Mouse (Mus musculus) heart, embryonic 15.5 days (tissue): ENCODE data around the gene Otop2. TPM values are rescaled to one million over a fixed set of nuclear protein-coding genes. Genes with fewer than 3 reads are reported as not detected.

Experiments
- ATAC-seq: fragments of 200-750 bp; cut with Nextera tagmentation; replicated peaks from 2 replicates; pipeline ENCODE4 v1.8.0; 2017; ENCODE audit warnings: low read depth, moderate TSS enrichment; ENCODE audit not compliant: insufficient number of reproducible peaks, insufficient read depth, low FRiP score
- H3K27ac ChIP-seq: fragments of 300-500 bp; sonication (generic); 2 replicates; pipeline ENCODE4 v1.5.1; 2015; ENCODE audit warnings: mild to moderate bottlenecking, inconsistent platforms
- H3K27me3 ChIP-seq: fragments of 300-500 bp; sonication (generic); 2 replicates; pipeline ENCODE4 v1.6.1; 2015; ENCODE audit warnings: inconsistent platforms
- H3K36me3 ChIP-seq: fragments of 300-500 bp; sonication (generic); 2 replicates; pipeline ENCODE4 v1.6.1; 2015; ENCODE audit warnings: mild to moderate bottlenecking, inconsistent platforms
- H3K4me1 ChIP-seq: fragments of 300-500 bp; sonication (generic); replicated peaks from 2 replicates; pipeline ENCODE4 v1.6.1; 2015; ENCODE audit warnings: inconsistent platforms
- H3K4me2 ChIP-seq: fragments of 300-500 bp; sonication (generic); 2 replicates; pipeline ENCODE4 v1.6.1; 2015; ENCODE audit warnings: inconsistent platforms, mild to moderate bottlenecking, moderate library complexity
- H3K4me3 ChIP-seq: fragments of 300-500 bp; sonication (generic); 2 replicates; pipeline ENCODE4 v1.5.1; 2015; ENCODE audit warnings: mild to moderate bottlenecking, inconsistent platforms
- H3K9ac ChIP-seq: fragments of 300-500 bp; sonication (generic); 2 replicates; pipeline ENCODE4 v1.6.1; 2015; ENCODE audit warnings: mild to moderate bottlenecking, inconsistent platforms
- H3K9me3 ChIP-seq: fragments of 300-500 bp; sonication (generic); replicated peaks from 2 replicates; pipeline ENCODE4 v1.6.1; 2016; ENCODE audit warnings: inconsistent platforms
- WGBS: fragments of 180-500 bp; shearing (Covaris S2); methylation state at CpG from one replicate; pipeline ENCODE4 v1.1.7; 2015; ENCODE audit warnings: mixed read lengths; 5-methylcytosine and 5-hydroxymethylcytosine counted together
- polyA plus RNA-seq: library from polyadenylated mRNA; unstranded; fragments of >200 nt; fragmentation: Nextera tagmentation; extraction: Ambion mirVana; gene quantifications from 2 replicates; pipeline ENCODE4 v1.2.1, GENCODE M21; 2015

Otop2 gene
- polyA plus RNA-seq, 1 experiment from 2014 or later, result not detected

- Histone ChIP-seq H3K27ac (no peak overlapping the region), H3K9me3 (no peaks in the 10 kb centered on the region), H3K36me3 (no peaks in the 10 kb centered on the region), H3K4me2 (no peak overlapping the region), H3K27me3 (peaks cover 89% of the 10 kb centered on the region), H3K4me1 (0 out of 2 replicates have a peak, but pooled peaks cover 2% of the 10 kb centered on the region), H3K9ac (no peak overlapping the region), H3K4me3 (no peak overlapping the region)
- 48% methylated on average over 12 of the region's 12 CpGs for WGBS
- ATAC-seq, result no peak
Measured at GRCm38 (mm10) chr11:115335223-115335622, 28.3 kb downstream of the Otop2 start.

DNA sequence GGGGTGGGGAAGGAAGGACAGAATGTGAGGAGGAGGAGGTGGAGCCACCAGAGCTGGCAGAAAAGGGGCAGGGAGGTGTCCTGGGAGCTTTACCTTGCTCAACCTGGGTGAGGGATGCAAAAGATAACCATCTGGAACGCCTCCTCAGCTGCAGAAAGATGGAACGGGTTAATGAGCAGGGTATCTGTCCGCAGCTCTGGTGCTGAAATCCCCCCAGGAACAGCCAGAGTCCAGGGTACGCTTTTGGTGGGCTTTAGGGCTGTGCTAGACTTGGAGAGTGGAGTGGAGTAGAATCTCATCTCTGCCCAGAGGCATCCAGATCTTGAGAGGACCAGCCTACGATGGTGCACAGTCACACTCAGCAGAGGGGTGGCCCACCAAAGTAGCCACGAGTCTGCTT lies 29.2 kb downstream of the Otop2 start:
- H3K4me1 ChIP-seq, result 0 out of 2 replicates have a peak, but pooled peaks cover 2% of the 10 kb centered on the region
- H3K4me2 ChIP-seq, result no peak overlapping the region
- peaks cover 87% of the 10 kb centered on the region for H3K27me3 ChIP-seq
- H3K36me3 ChIP-seq, result no peaks in the 10 kb centered on the region
- ATAC-seq, result no peak
- no peaks in the 10 kb centered on the region for H3K9me3 ChIP-seq
- no peak overlapping the region for H3K9ac ChIP-seq
- no peak overlapping the region for H3K27ac ChIP-seq
- WGBS, result 16% methylated on average over 6 of the region's 6 CpGs
- no peak overlapping the region for H3K4me3 ChIP-seq

DNA sequence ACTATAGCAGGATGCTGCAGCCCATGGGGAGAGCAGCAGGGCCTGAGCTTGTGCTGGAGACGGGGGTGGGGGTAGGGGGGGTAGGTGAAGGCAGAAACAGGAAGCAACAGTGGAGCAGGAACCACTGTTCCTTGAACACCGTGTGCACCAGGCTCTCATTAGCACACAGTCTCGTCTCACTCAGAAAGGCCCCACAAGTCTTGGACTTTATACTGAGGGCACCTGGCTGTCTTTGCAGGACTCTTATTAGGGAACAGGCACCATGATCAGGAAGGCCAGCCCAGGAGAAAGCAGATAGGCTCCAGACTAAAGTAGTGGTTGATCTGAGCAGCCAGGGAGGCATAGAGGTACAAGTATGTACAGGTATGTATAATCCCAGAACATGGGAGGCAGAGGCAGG lies 30.4 kb downstream of the Otop2 start:
- Histone ChIP-seq H3K4me3 (no peak overlapping the region), H3K4me2 (no peak overlapping the region), H3K4me1 (0 out of 2 replicates have a peak, but pooled peaks cover 2% of the 10 kb centered on the region), H3K27me3 (peaks cover 84% of the 10 kb centered on the region), H3K9me3 (no peaks in the 10 kb centered on the region), H3K9ac (no peak overlapping the region), H3K27ac (no peak overlapping the region), H3K36me3 (no peaks in the 10 kb centered on the region)
- ATAC-seq, result no peak
- 44% methylated on average over 3 of the region's 3 CpGs for WGBS

GRCm38 (mm10) chr11:115337826-115338225 lies 30.9 kb downstream of the Otop2 start:
- no peak for ATAC-seq
- Histone ChIP-seq H3K4me2 (no peak overlapping the region), H3K9me3 (no peaks in the 10 kb centered on the region), H3K27ac (no peak overlapping the region), H3K4me1 (0 out of 2 replicates have a peak, but pooled peaks cover 2% of the 10 kb centered on the region), H3K9ac (no peak overlapping the region), H3K27me3 (peaks cover 83% of the 10 kb centered on the region), H3K36me3 (no peaks in the 10 kb centered on the region), H3K4me3 (no peak overlapping the region)
- WGBS, result 70% methylated on average over 1 of the region's 1 CpGs

GRCm38 (mm10) chr11:115341246-115341645 lies 34.3 kb downstream of the Otop2 start:
- no peaks in the 10 kb centered on the region for H3K36me3 ChIP-seq
- 57% methylated on average over 2 of the region's 2 CpGs for WGBS
- peaks cover 79% of the 10 kb centered on the region for H3K27me3 ChIP-seq
- H3K4me2 ChIP-seq, result no peak overlapping the region
- ATAC-seq, result no peak
- H3K4me1 ChIP-seq, result no peaks in the 10 kb centered on the region
- no peaks in the 10 kb centered on the region for H3K9me3 ChIP-seq
- H3K4me3 ChIP-seq, result no peak overlapping the region
- no peak overlapping the region for H3K27ac ChIP-seq
- no peak overlapping the region for H3K9ac ChIP-seq

DNA sequence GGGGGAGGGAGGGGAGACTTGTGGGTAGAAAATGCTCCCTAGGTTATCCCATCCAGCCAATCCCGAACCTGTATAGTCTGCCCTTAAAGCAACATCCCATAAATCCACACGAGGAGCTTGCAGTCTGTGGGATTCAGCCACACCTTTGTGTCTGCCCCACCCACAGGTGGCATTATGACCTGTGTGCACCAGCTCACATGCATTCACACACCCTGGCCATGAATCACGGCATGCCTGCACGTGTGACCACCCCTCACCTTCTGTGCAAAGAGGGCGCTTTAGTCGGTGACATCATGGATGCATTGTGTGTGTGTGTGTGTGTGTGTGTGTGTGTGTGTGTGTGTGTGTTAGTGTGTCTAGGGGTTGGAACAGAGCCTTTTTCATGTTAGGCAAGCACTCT lies 34.9 kb downstream of the Otop2 start:
- no peak overlapping the region for H3K27ac ChIP-seq
- no peak for ATAC-seq
- no peak overlapping the region for H3K9ac ChIP-seq
- H3K36me3 ChIP-seq, result no peaks in the 10 kb centered on the region
- H3K4me3 ChIP-seq, result no peak overlapping the region
- no peak overlapping the region for H3K4me2 ChIP-seq
- H3K9me3 ChIP-seq, result no peaks in the 10 kb centered on the region
- H3K4me1 ChIP-seq, result no peaks in the 10 kb centered on the region
- WGBS, result 69% methylated on average over 6 of the region's 6 CpGs
- peaks cover 79% of the 10 kb centered on the region for H3K27me3 ChIP-seq

DNA sequence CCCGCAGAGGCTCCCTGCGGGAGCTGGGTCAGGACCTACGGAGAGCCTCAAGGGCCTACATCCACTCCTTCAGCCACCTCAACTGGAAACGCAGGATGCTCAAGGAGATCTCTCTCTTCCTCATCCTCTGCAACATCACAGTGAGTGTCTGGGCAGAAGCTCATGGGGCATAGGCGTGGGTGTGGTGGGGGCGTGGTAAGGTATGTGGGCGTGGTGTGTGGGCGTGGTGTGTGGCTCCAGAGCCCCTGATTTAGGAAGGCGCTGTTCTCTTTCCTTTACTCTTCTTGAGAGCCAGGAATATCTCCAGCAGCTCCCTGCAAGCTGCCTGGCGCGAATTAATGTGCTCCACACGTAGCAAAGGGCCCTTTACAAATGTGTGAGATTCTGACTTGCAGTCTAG lies 38.0 kb downstream of the Otop2 start:
- no peak overlapping the region for H3K4me2 ChIP-seq
- H3K27me3 ChIP-seq, result peaks cover 81% of the 10 kb centered on the region

DNA sequence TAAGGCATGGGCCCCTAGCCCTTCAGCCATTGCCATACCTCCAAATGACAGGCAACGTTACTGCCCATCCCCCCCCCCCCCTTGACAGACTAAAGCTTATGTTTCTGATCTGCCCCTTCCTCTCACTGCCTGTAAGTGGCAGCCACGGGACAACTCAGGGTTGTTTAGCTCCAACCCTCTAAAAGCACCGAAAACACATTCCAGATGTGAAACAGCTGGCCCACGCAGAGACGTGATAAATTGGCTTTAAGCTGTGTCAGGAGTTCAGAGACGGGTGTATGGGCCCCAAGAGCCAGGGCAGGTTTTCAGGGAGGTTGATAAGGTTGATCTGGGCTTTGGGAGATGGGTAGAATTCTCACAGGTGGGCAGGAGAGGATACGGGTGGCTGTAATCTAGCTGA lies 38.6 kb downstream of the Otop2 start:
- ATAC-seq, result no peak
- no peak overlapping the region for H3K9ac ChIP-seq
- no peak overlapping the region for H3K4me3 ChIP-seq
- H3K36me3 ChIP-seq, result no peaks in the 10 kb centered on the region
- WGBS, result 24% methylated on average over 7 of the region's 7 CpGs
- no peak overlapping the region for H3K27ac ChIP-seq
- peaks cover 84% of the 10 kb centered on the region for H3K27me3 ChIP-seq
- no peaks in the 10 kb centered on the region for H3K4me1 ChIP-seq
- no peaks in the 10 kb centered on the region for H3K9me3 ChIP-seq
- no peak overlapping the region for H3K4me2 ChIP-seq

More for the DNA sequence above, 38.0 kb downstream of the Otop2 start:
- Histone ChIP-seq H3K4me3 (no peak overlapping the region), H3K4me1 (no peaks in the 10 kb centered on the region), H3K36me3 (no peaks in the 10 kb centered on the region), H3K9me3 (no peaks in the 10 kb centered on the region), H3K9ac (no peak overlapping the region), H3K27ac (no peak overlapping the region)
- no peak for ATAC-seq
- WGBS, result 10% methylated on average over 12 of the region's 12 CpGs

GRCm38 (mm10) chr11:115348681-115349248 lies 41.8 kb downstream of the Otop2 start:
- WGBS, result 48% methylated on average over 17 of the region's 17 CpGs
- Histone ChIP-seq H3K4me3 (no peak overlapping the region), H3K9ac (no peak overlapping the region), H3K9me3 (no peaks in the 10 kb centered on the region), H3K27me3 (peaks cover 79% of the 10 kb centered on the region), H3K36me3 (no peaks in the 10 kb centered on the region), H3K27ac (no peak overlapping the region), H3K4me1 (no peaks in the 10 kb centered on the region), H3K4me2 (no peak overlapping the region)
- ATAC-seq, result 0 out of 2 replicates have a peak, but pooled peaks have one; percentile 2

GRCm38 (mm10) chr11:115349976-115350375 lies 43.0 kb downstream of the Otop2 start:
- peaks cover 75% of the 10 kb centered on the region for H3K27me3 ChIP-seq
- no peaks in the 10 kb centered on the region for H3K36me3 ChIP-seq
- ATAC-seq, result no peak
- H3K9me3 ChIP-seq, result no peaks in the 10 kb centered on the region
- no peak overlapping the region for H3K4me3 ChIP-seq
- H3K9ac ChIP-seq, result no peak overlapping the region
- no peak overlapping the region for H3K4me2 ChIP-seq
- no peaks in the 10 kb centered on the region for H3K4me1 ChIP-seq
- WGBS, result 43% methylated on average over 4 of the region's 4 CpGs
- no peak overlapping the region for H3K27ac ChIP-seq

DNA sequence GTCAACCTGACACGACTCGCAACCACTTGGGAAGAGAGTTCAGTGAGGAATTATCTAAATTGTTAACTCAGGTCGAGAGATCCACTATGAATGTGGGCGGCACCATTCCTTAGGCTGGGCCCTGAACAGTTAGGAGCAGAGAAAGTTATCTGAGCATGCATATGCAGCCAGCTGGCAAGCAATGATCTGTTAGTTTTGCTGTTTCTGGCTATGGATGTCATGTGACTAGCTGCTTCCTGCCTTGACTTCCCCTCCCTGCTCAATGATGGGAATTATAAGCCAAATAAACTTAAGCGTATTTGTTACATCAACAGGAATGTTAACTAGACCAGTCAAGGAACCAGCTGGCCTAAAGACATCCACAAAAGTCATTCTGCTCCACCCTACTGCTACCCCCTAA lies 46.4 kb downstream of the Otop2 start:
- 85% methylated on average over 5 of the region's 5 CpGs for WGBS
- H3K27me3 ChIP-seq, result peaks cover 70% of the 10 kb centered on the region

DNA sequence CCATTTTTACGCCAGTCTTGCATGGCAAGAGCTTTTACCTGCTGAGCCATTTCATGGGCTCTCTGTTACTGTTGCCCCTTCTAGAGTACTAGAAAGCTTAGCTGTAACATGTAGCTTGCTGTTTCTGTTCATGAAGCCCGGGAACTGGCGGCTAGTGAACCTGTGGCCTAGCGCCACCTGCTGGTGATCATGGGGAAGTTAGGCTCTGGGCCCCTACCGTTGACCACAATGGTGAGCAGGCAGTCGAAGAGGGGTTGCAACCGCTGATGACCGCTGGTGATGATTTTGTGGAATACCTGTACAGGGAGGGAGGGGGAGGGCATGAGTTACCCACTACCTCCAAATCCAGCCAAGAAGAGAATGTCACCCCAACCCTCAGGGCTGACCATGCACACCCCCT lies 47.2 kb downstream of the Otop2 start:
- H3K9me3 ChIP-seq, result no peaks in the 10 kb centered on the region
- H3K27me3 ChIP-seq, result peaks cover 63% of the 10 kb centered on the region
- H3K4me3 ChIP-seq, result no peak overlapping the region
- no peak overlapping the region for H3K4me2 ChIP-seq
- ATAC-seq, result no peak; the same call in 1 of the 2 replicates
- peaks cover 6% of the 10 kb centered on the region for H3K4me1 ChIP-seq
- H3K36me3 ChIP-seq, result no peaks in the 10 kb centered on the region
- H3K9ac ChIP-seq, result no peak overlapping the region
- 6% methylated on average over 8 of the region's 8 CpGs for WGBS
- no peak overlapping the region for H3K27ac ChIP-seq

More for the DNA sequence above, 46.4 kb downstream of the Otop2 start:
- H3K36me3 ChIP-seq, result no peaks in the 10 kb centered on the region
- H3K4me3 ChIP-seq, result no peak overlapping the region
- H3K4me2 ChIP-seq, result no peak overlapping the region
- no peak for ATAC-seq
- H3K4me1 ChIP-seq, result no peaks in the 10 kb centered on the region
- no peaks in the 10 kb centered on the region for H3K9me3 ChIP-seq
- no peak overlapping the region for H3K27ac ChIP-seq
- no peak overlapping the region for H3K9ac ChIP-seq
